18 mouse cellular contexts compared by ENCODE assay signal in genomic region chr17:67928280-67928679, GRCm38 (mm10).
"Had no signal": no experiment of that assay in that cellular context is flagged by ENCODE, and none has a peak within 500 bp of the region (broad histone marks: within the 10 kb centered on the region; RNA-seq: fewer than 3 reads in every experiment).

No protein-coding gene starts in this region.

- H3K27ac ChIP-seq: midbrain, embryonic 10.5 days; midbrain, embryonic 12.5 days; neural tube, embryonic 13.5 days; neural tube, embryonic 15.5 days had no signal

- ATAC-seq: midbrain, embryonic 16.5 days had no signal

- H3K9ac ChIP-seq: lung, embryonic 15.5 days; midbrain, embryonic 12.5 days; neural tube, embryonic 13.5 days; neural tube, embryonic 15.5 days had no signal

- H3K9me3 ChIP-seq: lung, embryonic 15.5 days; midbrain, embryonic 10.5 days; midbrain, embryonic 12.5 days; neural tube, embryonic 13.5 days; neural tube, embryonic 15.5 days had no signal

- DNase-seq: lung, adult 18-20 months; lung, postnatal 4 days; midbrain, embryonic 14.5 days; retina, postnatal 1 day; right cerebral cortex, adult 18-20 months; right cerebral cortex, postnatal 25 days; right cerebral cortex, postnatal 4 days; spleen, adult 18-20 months; thymus, adult 18-20 months; thymus, postnatal 14 days; thymus, postnatal 36 days had no signal

- H3K36me3 ChIP-seq: midbrain, embryonic 12.5 days; neural tube, embryonic 13.5 days; neural tube, embryonic 15.5 days had no signal

- H3K4me3 ChIP-seq: lung, embryonic 15.5 days; midbrain, embryonic 10.5 days; midbrain, embryonic 12.5 days; myocyte; neural tube, embryonic 13.5 days; neural tube, embryonic 15.5 days had no signal

- H3K27me3 ChIP-seq: lung, embryonic 15.5 days; midbrain, embryonic 12.5 days; neural tube, embryonic 13.5 days; neural tube, embryonic 15.5 days had no signal

- H3K4me1 ChIP-seq: midbrain, embryonic 10.5 days; midbrain, embryonic 12.5 days; neural tube, embryonic 13.5 days; neural tube, embryonic 15.5 days had no signal

- H3K4me2 ChIP-seq: lung, embryonic 15.5 days; midbrain, embryonic 12.5 days; neural tube, embryonic 13.5 days; neural tube, embryonic 15.5 days had no signal
